Mouse (Mus musculus): ENCODE measurements at regions not wholly inside any gene's neighbourhood (a gene's known extent, or its start where the extent isn't known, plus 50 kb on each side); places are given as distances from the start of the nearest gene placed in this dataset.

DNA sequence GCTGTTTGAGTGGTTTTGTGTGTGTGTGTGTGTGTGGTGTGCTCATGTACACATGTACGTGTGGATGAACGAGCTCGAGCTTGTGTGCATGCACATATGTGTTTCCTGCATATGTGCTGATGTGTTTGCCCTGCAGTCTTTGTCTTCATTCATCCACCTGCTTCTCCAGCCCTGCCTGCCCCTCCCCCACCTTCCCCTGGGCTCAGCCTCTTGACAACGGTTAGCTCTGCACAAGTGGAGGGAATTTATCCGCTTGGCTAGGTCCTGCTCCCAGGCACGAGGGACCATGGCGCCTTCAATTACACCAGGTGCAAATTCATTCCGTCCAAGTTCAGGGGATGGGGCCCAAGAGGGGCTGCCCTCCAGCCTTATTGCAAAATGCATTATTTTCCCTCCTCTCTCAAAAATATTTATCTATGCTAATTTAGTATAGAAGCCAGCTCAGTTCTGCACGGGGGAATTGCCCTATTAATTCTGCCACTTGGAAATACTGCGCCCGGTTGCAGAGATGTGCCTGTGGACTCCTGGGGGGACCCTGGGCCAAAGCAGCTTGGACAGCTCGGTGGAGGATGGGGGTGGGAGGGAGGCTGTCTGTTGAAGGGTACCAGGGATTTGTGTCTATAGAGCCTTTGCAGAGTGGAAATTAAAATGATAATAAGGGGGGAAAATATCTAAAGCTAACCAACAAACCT is 111.1 kb downstream of the Tpra1 start:
- H3K27ac ChIP-seq (ENCODE audit: insufficient read depth, low read depth), result no peak overlapping the region
- dilution Hi-C loops (cut with MboI; ENCODE audit: extremely low pct_ligation_motif_present, extremely low pct_unique_long_range_greater_than_20kb, low sequenced_read_pairs), result no loop called here
- in situ Hi-C loops (cut with MboI; ENCODE audit: low pct_ligation_motif_present, low pct_unique_long_range_greater_than_20kb, low sequenced_read_pairs), result no loop called here
- H3K36me3 ChIP-seq (replicated peaks in 1 of 2; ENCODE audit: control insufficient read depth in 1 of 2, insufficient read depth in 1 of 2, low read length in 1 of 2), result no peaks in the 10 kb centered on the region
- no peak overlapping the region for H3K4me3 ChIP-seq (replicated peaks in 1 of 3; ENCODE audit: low read depth in 2 of 3, low read length in 2 of 3, poor library complexity in 1 of 3)
- H3K79me2 ChIP-seq (replicated peaks; ENCODE audit: control insufficient read depth, extremely low read depth, insufficient read depth, poor library complexity, severe bottlenecking), result no peaks in the 10 kb centered on the region
- peaks cover 11% of the 10 kb centered on the region for H3K27me3 ChIP-seq (replicated peaks)
- DNase-seq (ENCODE audit: extremely low read depth), result no peak
- H3K9ac ChIP-seq (ENCODE audit: insufficient read depth, low read depth), result no peak overlapping the region
- TF ChIP-seq ZMIZ1 (IDR thresholded peaks at IDR 0.05; ENCODE audit: low read depth, low read length) (no peak), TBP (conservative IDR thresholded peaks at IDR 0.05; ENCODE audit: low read depth, low read length) (no peak), RAD21 (IDR thresholded peaks at IDR 0.05; ENCODE audit: low read depth, low read length) (no peak), JUND (conservative IDR thresholded peaks at IDR 0.05; ENCODE audit: low read depth, low read length) (no peak), ZC3H11A (IDR thresholded peaks at IDR 0.05; ENCODE audit: low read depth, low read length) (no peak), ZKSCAN1 (IDR thresholded peaks at IDR 0.05; ENCODE audit: borderline replicate concordance, low read depth, low read length) (no peak), KAT2A (IDR thresholded peaks at IDR 0.05; ENCODE audit: insufficient replicate concordance, low read length) (no peak), MAX (IDR thresholded peaks at IDR 0.05; ENCODE audit: low read length) (no peak), SMC3 (IDR thresholded peaks at IDR 0.05; ENCODE audit: low read depth, low read length) (no peak), JUN (IDR thresholded peaks at IDR 0.05; ENCODE audit: insufficient read depth, low read depth, low read length) (no peak), CTCF (conservative IDR thresholded peaks at IDR 0.05 in 1 of 2, IDR thresholded peaks at IDR 0.05 in 1 of 2; ENCODE audit: low read depth in 2 of 2, low read length in 2 of 2) (no peak), CHD1 (IDR thresholded peaks at IDR 0.05; ENCODE audit: low read depth, low read length) (no peak), E2F4 (IDR thresholded peaks at IDR 0.05; ENCODE audit: insufficient replicate concordance, low read depth, low read length) (no peak), NRF1 (IDR thresholded peaks at IDR 0.05; ENCODE audit: low read depth, low read length) (no peak), PAX5 (IDR thresholded peaks at IDR 0.05; ENCODE audit: low read length) (no peak)
- H3K4me2 ChIP-seq (ENCODE audit: insufficient read depth, low read depth, poor library complexity, severe bottlenecking), result no peak overlapping the region
- no peaks in the 10 kb centered on the region for H3K9me3 ChIP-seq (replicated peaks; ENCODE audit: low read length)
- H3K4me1 ChIP-seq (ENCODE audit: control insufficient read depth in 1 of 2, insufficient read depth in 2 of 2), result no peaks in the 10 kb centered on the region

DNA sequence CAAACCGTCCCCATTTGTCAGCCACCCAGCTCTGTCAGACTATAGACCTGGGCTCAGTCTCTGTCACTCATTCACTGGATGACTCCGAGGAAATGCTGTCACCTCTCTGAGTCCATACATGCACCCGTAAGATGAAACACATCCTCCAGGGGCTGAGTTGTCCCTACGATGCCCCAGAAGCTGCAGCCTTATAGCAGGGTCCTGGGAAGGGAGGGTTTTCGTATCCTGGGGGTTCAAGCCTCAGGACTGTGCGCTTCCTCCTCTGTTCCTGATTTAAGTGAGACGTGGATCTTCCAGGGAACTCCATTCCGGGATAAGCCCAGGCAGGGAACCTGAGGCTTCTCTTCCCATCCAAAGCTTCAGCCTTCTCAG is 111.6 kb downstream of the Tpra1 start:
- Histone ChIP-seq H3K4me2 (ENCODE audit: insufficient read depth, low read depth, poor library complexity, severe bottlenecking) (no peak overlapping the region), H3K4me3 (replicated peaks in 1 of 3; ENCODE audit: low read depth in 2 of 3, low read length in 2 of 3, poor library complexity in 1 of 3) (no peak overlapping the region), H3K9ac (ENCODE audit: insufficient read depth, low read depth) (no peak overlapping the region), H3K9me3 (replicated peaks; ENCODE audit: low read length) (no peaks in the 10 kb centered on the region), H3K27ac (ENCODE audit: insufficient read depth, low read depth) (no peak overlapping the region), H3K79me2 (replicated peaks; ENCODE audit: control insufficient read depth, extremely low read depth, insufficient read depth, poor library complexity, severe bottlenecking) (no peaks in the 10 kb centered on the region), H3K36me3 (replicated peaks in 1 of 2; ENCODE audit: control insufficient read depth in 1 of 2, insufficient read depth in 1 of 2, low read length in 1 of 2) (no peaks in the 10 kb centered on the region), H3K27me3 (replicated peaks) (peaks cover 11% of the 10 kb centered on the region), H3K4me1 (ENCODE audit: control insufficient read depth in 1 of 2, insufficient read depth in 2 of 2) (peaks cover 0 to 1% of the 10 kb centered on the region in 2 experiments; a peak in 1 of 4 replicates)
- dilution Hi-C loops (cut with MboI; ENCODE audit: extremely low pct_ligation_motif_present, extremely low pct_unique_long_range_greater_than_20kb, low sequenced_read_pairs) (no loop called here), in situ Hi-C loops (cut with MboI; ENCODE audit: low pct_ligation_motif_present, low pct_unique_long_range_greater_than_20kb, low sequenced_read_pairs) (no loop called here)
- TF ChIP-seq GABPA (IDR thresholded peaks at IDR 0.05; ENCODE audit: insufficient replicate concordance, low read depth, low read length), result no peak
- TF ChIP-seq MAX (IDR thresholded peaks at IDR 0.05; ENCODE audit: low read length), result no peak
- no peak for TF ChIP-seq USF2 (conservative IDR thresholded peaks at IDR 0.05; ENCODE audit: low read depth, low read length)
- TF ChIP-seq MEF2A (IDR thresholded peaks at IDR 0.05; ENCODE audit: borderline replicate concordance, low read depth, low read length), result no peak
- TF ChIP-seq E2F4 (IDR thresholded peaks at IDR 0.05; ENCODE audit: insufficient replicate concordance, low read depth, low read length), result no peak
- no peak for TF ChIP-seq BHLHE40 (IDR thresholded peaks at IDR 0.05; ENCODE audit: low read depth, low read length)
- TF ChIP-seq ZNF384 (IDR thresholded peaks at IDR 0.05; ENCODE audit: low read depth, low read length), result no peak
- TF ChIP-seq ZMIZ1 (IDR thresholded peaks at IDR 0.05; ENCODE audit: low read depth, low read length), result no peak
- TF ChIP-seq POLR2A (IDR thresholded peaks at IDR 0.05; ENCODE audit: low read depth, low read length), result no peak
- TF ChIP-seq MYC (IDR thresholded peaks at IDR 0.05; ENCODE audit: low read depth, low read length), result no peak
- TF ChIP-seq TCF12 (IDR thresholded peaks at IDR 0.05; ENCODE audit: low read depth, low read length), result no peak
- no peak for TF ChIP-seq JUN (IDR thresholded peaks at IDR 0.05; ENCODE audit: insufficient read depth, low read depth, low read length)
- no peak for TF ChIP-seq ELF1 (IDR thresholded peaks at IDR 0.05; ENCODE audit: low read depth, low read length)
- TF ChIP-seq UBTF (IDR thresholded peaks at IDR 0.05; ENCODE audit: low read depth, low read length), result no peak
- no peak for TF ChIP-seq RCOR1 (conservative IDR thresholded peaks at IDR 0.05; ENCODE audit: low read depth, low read length)
- TF ChIP-seq MAZ (IDR thresholded peaks at IDR 0.05; ENCODE audit: low read depth, low read length), result no peak
- no peak for DNase-seq (ENCODE audit: extremely low read depth)

Measured in CH12.LX (cell line).